Mouse (Mus musculus) bone marrow macrophage, adult 2 months (primary cell): Measurements from ENCODE around the gene E430018J23Rik. TPM values are rescaled to one million over a fixed set of nuclear protein-coding genes. Genes with fewer than 3 reads are reported as not detected.
"Not testable (repeated sequence)": the region's sequence is repeated elsewhere in the genome, so short reads cannot be mapped to it uniquely, and the experiment has no call there.

Experiments
- H3K27ac ChIP-seq: 2 replicates; pipeline ENCODE4 v1.5.1; 2012; ENCODE audit warnings: low read depth, low read length; ENCODE audit not compliant: insufficient read depth
- H3K4me1 ChIP-seq: 2 replicates; pipeline ENCODE4 v1.6.1; 2012; ENCODE audit warnings: low read length; ENCODE audit not compliant: control insufficient read depth, insufficient read depth
- H3K4me3 ChIP-seq: 2 replicates; pipeline ENCODE4 v1.5.1; 2012; ENCODE audit warnings: mild to moderate bottlenecking, low read length, moderate library complexity; ENCODE audit not compliant: insufficient read depth
- CTCF ChIP-seq: IDR thresholded peaks from 2 replicates; pipeline ENCODE4 v1.5.1; 2012; ENCODE audit warnings: low read depth, mild to moderate bottlenecking, low read length, moderate library complexity
- POLR2A ChIP-seq: IDR thresholded peaks from 2 replicates; pipeline ENCODE4 v1.6.1; 2012; ENCODE audit warnings: mild to moderate bottlenecking, low read depth, low read length, borderline replicate concordance
- polyA plus RNA-seq: library from polyadenylated mRNA; stranded (reverse); fragments of >200 nt; gene quantifications from 2 replicates; pipeline ENCODE4 v1.2.4, GENCODE M21; 2012; ENCODE audit not compliant: missing spikeins, insufficient read depth, insufficient read length

Gene E430018J23Rik
- polyA plus RNA-seq, 1 experiment = 3.9 TPM

DNA sequence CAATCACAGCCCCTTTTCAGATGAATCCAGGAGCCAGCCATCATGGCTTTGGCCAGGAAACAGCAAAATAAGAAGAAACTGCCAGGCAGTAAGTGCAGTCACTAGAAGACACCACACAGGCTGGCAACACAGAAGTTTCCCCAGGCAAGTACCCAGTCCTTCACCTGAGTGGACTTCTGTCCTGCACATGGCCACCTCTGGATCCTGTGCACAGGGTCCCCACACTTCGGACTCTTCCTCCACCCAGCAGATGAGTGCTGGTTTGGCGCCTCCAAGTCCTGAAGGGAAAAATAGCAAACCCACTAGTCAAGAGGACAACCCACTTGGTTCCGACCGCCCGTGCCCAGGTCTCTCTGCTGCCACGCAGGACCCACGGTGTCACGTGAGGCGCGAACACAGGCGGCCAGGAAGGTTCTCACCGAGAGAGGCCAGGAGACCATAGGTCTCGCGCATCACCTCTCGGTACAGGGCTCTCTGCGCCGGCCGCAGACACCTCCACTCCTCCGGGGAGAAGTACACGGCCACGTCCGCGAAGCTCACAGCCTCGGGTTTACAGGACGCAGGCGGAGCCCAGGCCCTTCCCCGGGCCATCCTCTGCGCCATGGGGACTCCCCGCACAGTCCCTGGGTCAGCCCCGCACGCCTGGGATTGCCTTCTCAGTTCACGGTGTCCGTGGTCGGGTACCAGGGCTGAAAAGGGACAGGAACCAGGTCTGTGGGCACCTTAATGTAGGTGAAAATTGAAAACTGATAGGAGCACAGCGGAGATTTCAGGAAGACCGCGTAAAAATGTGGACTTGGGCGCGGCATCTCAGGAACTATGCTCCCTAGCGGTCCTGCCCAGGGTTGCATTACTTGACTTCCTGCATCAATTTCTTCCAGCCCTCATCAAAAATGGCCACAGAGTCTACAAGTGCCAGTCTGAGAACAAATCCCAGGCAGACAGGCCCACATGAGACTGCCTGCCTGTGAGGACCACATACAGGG lies 12.9 kb upstream of the E430018J23Rik start, which contains the start of gene Zfp764:
Zfp764 (minus strand) TSS at position 821 of the 986 bp plus-strand sequence.
- peak within 1 kb of the TSS; percentile 74 for H3K4me3 ChIP-seq
- H3K4me1 ChIP-seq = not testable (repeated sequence)
- TF ChIP-seq CTCF = peak; percentile 59
- peak within 1 kb of the TSS; percentile 47; the same call in 1 of the 2 replicates for H3K27ac ChIP-seq

GRCm38 (mm10) chr7:127404101-127404500 lies 10.7 kb upstream of the E430018J23Rik start:
- not testable (repeated sequence) for H3K4me1 ChIP-seq, H3K27ac ChIP-seq, H3K4me3 ChIP-seq

GRCm38 (mm10) chr7:127402980-127403379 lies 9.6 kb upstream of the E430018J23Rik start:
- TF ChIP-seq CTCF (no peak), POLR2A (no peak)

DNA sequence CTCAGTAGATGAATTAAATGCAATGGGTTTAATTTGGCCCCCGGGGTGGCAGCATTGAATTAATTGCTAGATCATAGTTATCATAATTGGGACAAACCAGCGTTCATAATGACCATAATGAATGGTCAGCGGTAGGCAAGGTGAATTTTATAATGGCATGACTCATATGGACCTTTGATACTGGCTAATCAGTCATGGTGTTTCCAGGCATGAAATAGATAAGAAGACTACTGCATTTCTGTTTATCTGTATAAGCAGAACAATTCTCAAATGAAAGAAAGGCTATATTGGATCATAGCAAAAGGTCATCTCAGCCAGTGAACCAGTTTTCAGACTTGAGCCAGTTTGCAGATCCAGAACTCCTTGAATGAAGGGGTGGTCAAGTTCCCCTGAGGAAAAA lies 6.9 kb upstream of the E430018J23Rik start:
- Histone ChIP-seq H3K27ac (no peak overlapping the region), H3K4me3 (no peak overlapping the region), H3K4me1 (no peaks in the 10 kb centered on the region)
- TF ChIP-seq CTCF (no peak), POLR2A (no peak)

More at GRCm38 (mm10) chr7:127402980-127403379, 9.6 kb upstream of the E430018J23Rik start:
- H3K4me3 ChIP-seq = no peak overlapping the region
- H3K27ac ChIP-seq = no peak overlapping the region
- 0 out of 2 replicates have a peak, but pooled peaks cover 3% of the 10 kb centered on the region for H3K4me1 ChIP-seq

DNA sequence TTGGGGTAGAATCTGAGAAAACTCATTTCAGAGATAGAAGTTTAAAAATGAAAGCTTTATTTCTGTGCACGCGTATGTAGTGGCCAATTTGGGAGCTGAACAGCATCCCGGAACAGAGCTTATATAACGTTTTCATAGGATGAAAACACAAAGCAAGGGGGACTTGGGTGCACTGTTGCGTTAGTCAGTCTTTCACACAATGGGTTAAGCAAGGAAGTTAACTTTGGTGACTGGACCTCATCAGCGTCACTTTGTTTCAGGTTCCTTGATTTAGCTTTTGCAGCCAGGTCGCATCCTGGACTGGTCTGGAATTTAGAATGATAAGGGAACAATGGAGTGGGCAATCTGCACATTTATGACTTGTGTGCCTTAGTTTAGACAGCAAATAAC lies 510 bp upstream of the E430018J23Rik start:
- Histone ChIP-seq H3K4me3 (peak overlapping the region; percentile 60), H3K27ac (no peak overlapping the region), H3K4me1 (peaks cover 11% of the 10 kb centered on the region)
- TF ChIP-seq POLR2A (no peak), CTCF (no peak)

DNA sequence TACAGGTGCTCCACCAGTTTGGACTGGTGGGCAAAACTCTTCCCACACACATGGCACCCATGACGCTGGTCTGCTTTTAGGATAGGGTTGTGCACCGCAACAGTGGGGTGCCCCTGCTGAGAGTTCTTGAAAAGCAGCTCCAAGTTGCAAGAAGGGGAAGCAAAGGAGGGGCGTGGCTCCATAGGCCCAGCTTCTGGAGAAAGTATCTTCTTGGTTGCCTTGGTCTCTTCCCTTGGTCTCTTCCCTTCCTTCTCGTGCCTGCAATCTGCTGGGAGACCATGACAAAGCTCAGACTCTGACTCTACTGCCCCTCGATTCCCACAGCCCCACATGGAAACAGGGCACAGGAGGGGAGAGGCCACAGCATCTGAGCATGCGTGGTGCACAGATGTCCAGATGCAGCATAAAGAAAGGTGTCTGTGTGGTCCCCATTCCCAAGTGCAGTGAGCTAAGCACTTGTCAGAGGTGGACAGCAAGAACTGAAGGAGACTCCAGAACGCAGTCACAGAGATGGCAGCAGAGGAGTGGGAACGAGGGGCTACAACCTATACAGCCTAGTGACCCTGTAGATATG lies 1.1 kb downstream of the E430018J23Rik start:
- Histone ChIP-seq H3K4me1 (peaks cover 11% of the 10 kb centered on the region), H3K4me3 (peak overlapping the region; percentile 97), H3K27ac (peak overlapping the region; percentile 44)
- TF ChIP-seq CTCF (no peak), POLR2A (no peak)

DNA sequence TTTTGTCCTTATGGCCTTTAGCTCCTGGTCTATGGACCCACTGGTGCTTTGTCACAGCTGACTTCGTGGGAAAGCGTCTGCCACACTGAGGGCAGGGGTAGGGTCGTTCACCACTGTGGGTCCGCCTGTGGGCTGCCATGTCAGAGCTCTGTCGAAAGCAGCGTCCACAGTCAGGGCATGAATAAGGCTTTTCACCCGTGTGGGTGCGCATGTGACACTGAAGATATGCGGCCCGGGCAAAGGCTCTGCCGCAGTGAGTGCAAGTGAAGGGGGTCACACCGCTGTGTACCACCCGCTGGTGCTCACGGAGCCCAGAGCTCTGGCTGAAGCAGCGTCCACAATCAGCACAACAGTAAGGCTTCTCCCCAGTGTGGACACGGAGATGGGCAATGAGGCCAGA lies 1.9 kb downstream of the E430018J23Rik start:
- Histone ChIP-seq H3K4me3 (no peak overlapping the region), H3K27ac (no peak overlapping the region), H3K4me1 (peaks cover 11% of the 10 kb centered on the region)
- TF ChIP-seq CTCF (no peak), POLR2A (no peak)

GRCm38 (mm10) chr7:127390306-127390705 lies 3.1 kb downstream of the E430018J23Rik start:
- Histone ChIP-seq H3K4me3 (no peak overlapping the region), H3K4me1 (peaks cover 11% of the 10 kb centered on the region), H3K27ac (no peak overlapping the region)
- TF ChIP-seq CTCF (no peak), POLR2A (no peak)

DNA sequence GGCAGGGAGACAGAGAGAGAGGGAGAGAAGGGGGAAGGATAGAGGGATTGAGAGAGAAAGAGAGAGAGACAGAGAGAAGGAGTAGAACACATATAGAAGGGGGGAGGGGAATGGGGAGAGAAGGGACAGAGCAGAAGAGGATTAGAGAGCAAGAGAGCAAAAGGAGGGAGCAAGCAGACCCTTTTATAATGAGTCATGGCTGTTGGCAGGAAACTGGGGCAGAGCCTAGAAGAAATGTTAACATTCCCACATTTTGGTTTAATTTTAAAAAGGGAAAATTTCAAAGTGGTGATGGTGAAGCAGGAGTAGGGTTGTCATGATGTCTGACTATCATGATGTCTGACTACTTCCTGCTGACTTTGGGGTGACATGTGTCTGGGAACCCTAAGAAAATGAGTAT lies 5.2 kb downstream of the E430018J23Rik start:
- H3K4me1 ChIP-seq, H3K27ac ChIP-seq, H3K4me3 ChIP-seq: not testable (repeated sequence)

DNA sequence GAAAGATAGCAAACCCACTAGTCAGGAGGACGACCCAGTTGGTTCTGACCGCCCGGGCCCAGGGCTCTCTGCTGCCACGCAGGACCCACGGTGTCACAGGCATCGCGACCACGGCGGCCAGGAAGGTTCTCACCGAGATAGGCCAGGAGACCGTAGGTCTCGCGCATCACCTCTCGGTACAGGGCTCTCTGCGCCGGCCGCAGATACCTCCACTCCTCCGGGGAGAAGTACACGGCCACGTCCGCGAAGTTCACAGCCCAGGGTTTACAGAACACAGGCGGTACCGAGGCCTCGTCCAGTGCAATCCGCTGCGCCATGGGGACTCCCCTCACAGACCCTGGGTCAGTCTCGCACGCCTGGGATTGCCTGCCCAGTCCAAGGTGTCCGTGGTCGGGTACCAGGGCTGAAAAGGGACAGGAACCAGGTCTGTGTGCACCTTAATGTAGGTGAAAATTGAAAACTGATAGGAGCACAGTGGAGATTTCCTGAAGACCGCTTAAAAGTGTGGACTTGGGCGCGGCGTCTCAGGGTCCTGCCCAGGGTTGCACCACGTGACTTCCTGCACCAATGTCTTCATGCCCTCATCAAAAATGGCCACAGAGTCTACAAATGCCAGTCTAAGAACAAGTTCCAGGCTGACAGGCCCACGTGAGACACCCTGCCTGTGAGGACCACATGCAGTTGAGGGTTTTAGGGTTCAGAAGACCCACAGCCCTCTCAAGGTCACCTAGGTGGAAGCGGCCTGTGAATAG lies 6.6 kb downstream of the E430018J23Rik start, which contains the start of gene 9130019O22Rik:
9130019O22Rik (minus strand) TSS at position 526 of the 752 bp plus-strand sequence.
- TF ChIP-seq CTCF (no peak), POLR2A (0 out of 2 replicates have a peak, but pooled peaks have one; percentile 30)
- peak within 1 kb of the TSS; percentile 61 for H3K4me3 ChIP-seq
- H3K4me1 ChIP-seq = peaks cover under 1% of the 10 kb centered on the region
- H3K27ac ChIP-seq = no peak within 1 kb of the TSS

- H3K4me3 ChIP-seq, H3K27ac ChIP-seq, H3K4me1 ChIP-seq: not testable (repeated sequence)
These were observed 7.9 kb downstream of the E430018J23Rik start for GRCm38 (mm10) chr7:127385560-127385959.
